Mouse (Mus musculus) midbrain, embryonic 11.5 days (tissue): ENCODE results near the gene Olfr1229. TPM values are rescaled to one million over a fixed set of nuclear protein-coding genes. Genes with fewer than 3 reads are reported as not detected.

Source experiments
- ATAC-seq: fragments of 200-750 bp; cut with Nextera tagmentation; 2 replicates; pipeline ENCODE4 v1.8.0; 2017; ENCODE audit warnings: moderate TSS enrichment, moderate library complexity; ENCODE audit not compliant: low FRiP score
- DNase-seq: peaks from one replicate; pipeline ENCODE4 v3.0.0; 2015; ENCODE audit warnings: low spot score; ENCODE audit errors: missing footprints
- H3K27ac ChIP-seq: fragments of 300-500 bp; sonication (generic); 2 replicates; pipeline ENCODE4 v1.5.1; 2014; ENCODE audit warnings: low read depth, low read length
- H3K27me3 ChIP-seq: fragments of 300-500 bp; sonication (generic); 2 replicates; pipeline ENCODE4 v1.6.1; 2014; ENCODE audit warnings: mild to moderate bottlenecking, low read length, moderate library complexity, mixed read lengths; ENCODE audit not compliant: control insufficient read depth, insufficient read depth
- H3K36me3 ChIP-seq: fragments of 300-500 bp; sonication (generic); 2 replicates; pipeline ENCODE4 v1.6.1; 2014; ENCODE audit warnings: mild to moderate bottlenecking, low read length, moderate library complexity, mixed read lengths; ENCODE audit not compliant: control insufficient read depth, insufficient read depth
- H3K4me1 ChIP-seq: fragments of 300-500 bp; sonication (generic); 2 replicates; pipeline ENCODE4 v1.6.1; 2014; ENCODE audit warnings: low read length; ENCODE audit not compliant: control insufficient read depth, insufficient read depth
- H3K4me2 ChIP-seq: fragments of 300-500 bp; sonication (generic); 2 replicates; pipeline ENCODE4 v1.6.1; 2014; ENCODE audit warnings: mild to moderate bottlenecking, moderate library complexity
- H3K4me3 ChIP-seq: fragments of 300-500 bp; sonication (generic); 2 replicates; pipeline ENCODE4 v1.5.1; 2014; ENCODE audit warnings: low read depth, low read length
- H3K9ac ChIP-seq: fragments of 300-500 bp; sonication (generic); 2 replicates; pipeline ENCODE4 v1.6.1; 2014; ENCODE audit warnings: low read length
- H3K9me3 ChIP-seq: fragments of 300-500 bp; sonication (generic); 2 replicates; pipeline ENCODE4 v1.6.1; 2016; ENCODE audit warnings: low read length; ENCODE audit not compliant: control insufficient read depth
- WGBS: fragments of 180-500 bp; shearing (Covaris S2); extraction: QIAGEN DNeasy Blood & Tissue Kit; methylation state at CpG from one replicate; pipeline ENCODE4 v1.1.7; 2014; 5-methylcytosine and 5-hydroxymethylcytosine counted together
- polyA plus RNA-seq: library from polyadenylated mRNA; unstranded; fragments of >200 nt; fragmentation: Nextera tagmentation; extraction: Ambion mirVana; gene quantifications from 2 replicates; pipeline ENCODE4 v1.2.1, GENCODE M21; 2014

Gene Olfr1229
- polyA plus RNA-seq, result not detected in 2 replicates

- no peak within 1 kb of the TSS for H3K27ac ChIP-seq
- ATAC-seq, result no peak
Measured at GRCm38 (mm10) chr2:89287914-89288313, at the start of gene Olfr1229. Olfr1229 (minus strand) TSS chr2:89288014.

GRCm38 (mm10) chr2:89329575-89329974, 41.8 kb upstream of the Olfr1229 start, which contains the start of gene Olfr1232:
Olfr1232 (minus strand) TSS chr2:89329675.
- no peaks in the 10 kb centered on the region for H3K27me3 ChIP-seq
- H3K27ac ChIP-seq, result no peak within 1 kb of the TSS
- H3K4me1 ChIP-seq, result no peaks in the 10 kb centered on the region
- no peak within 1 kb of the TSS for H3K4me3 ChIP-seq
- ATAC-seq, result no peak
- H3K9ac ChIP-seq, result no peak within 1 kb of the TSS
- H3K4me2 ChIP-seq, result no peak within 1 kb of the TSS
- no peaks in the 10 kb centered on the region for H3K36me3 ChIP-seq
- no peak for DNase-seq
- H3K9me3 ChIP-seq, result no peaks in the 10 kb centered on the region

More at GRCm38 (mm10) chr2:89287914-89288313, at the start of gene Olfr1229:
- no peaks in the 10 kb centered on the region for H3K4me1 ChIP-seq
- H3K9me3 ChIP-seq, result no peaks in the 10 kb centered on the region
- no peak for DNase-seq
- no peak within 1 kb of the TSS for H3K4me2 ChIP-seq
- WGBS, result 84% methylated on average over 2 of the region's 2 CpGs
- no peaks in the 10 kb centered on the region for H3K36me3 ChIP-seq
- H3K9ac ChIP-seq, result no peak within 1 kb of the TSS
- H3K27me3 ChIP-seq, result no peaks in the 10 kb centered on the region
- no peak within 1 kb of the TSS for H3K4me3 ChIP-seq

GRCm38 (mm10) chr2:89306974-89307373, 19.2 kb upstream of the Olfr1229 start, which contains the start of gene Olfr1231:
Olfr1231 (minus strand) TSS chr2:89307074.
- H3K4me1 ChIP-seq, result no peaks in the 10 kb centered on the region
- no peak within 1 kb of the TSS for H3K4me2 ChIP-seq
- H3K9me3 ChIP-seq, result no peaks in the 10 kb centered on the region
- no peaks in the 10 kb centered on the region for H3K27me3 ChIP-seq
- H3K36me3 ChIP-seq, result no peaks in the 10 kb centered on the region
- WGBS, result 73% methylated on average over 2 of the region's 2 CpGs
- H3K27ac ChIP-seq, result no peak within 1 kb of the TSS
- no peak for ATAC-seq
- H3K9ac ChIP-seq, result no peak within 1 kb of the TSS
- DNase-seq, result no peak
- H3K4me3 ChIP-seq, result no peak within 1 kb of the TSS

- no peak for ATAC-seq
- no peak within 1 kb of the TSS for H3K4me2 ChIP-seq
- H3K27me3 ChIP-seq, result no peaks in the 10 kb centered on the region
- no peaks in the 10 kb centered on the region for H3K4me1 ChIP-seq
- H3K27ac ChIP-seq, result no peak within 1 kb of the TSS
- no peak for DNase-seq
- H3K4me3 ChIP-seq, result no peak within 1 kb of the TSS
- 83% methylated on average over 1 of the region's 1 CpGs for WGBS
- no peak within 1 kb of the TSS for H3K9ac ChIP-seq
- H3K36me3 ChIP-seq, result no peaks in the 10 kb centered on the region
- H3K9me3 ChIP-seq, result no peaks in the 10 kb centered on the region
Measured at GRCm38 (mm10) chr2:89297168-89297567, 9.4 kb upstream of the Olfr1229 start, which contains the start of gene Olfr1230. Olfr1230 (minus strand) TSS chr2:89297268.

GRCm38 (mm10) chr2:89253962-89254361, 33.9 kb downstream of the Olfr1229 start, which contains the start of gene Olfr1228:
Olfr1228 (minus strand) TSS chr2:89254062.
- DNase-seq (no peak), ATAC-seq (no peak)
- Histone ChIP-seq H3K36me3 (no peaks in the 10 kb centered on the region), H3K4me3 (no peak within 1 kb of the TSS), H3K4me2 (no peak within 1 kb of the TSS), H3K9ac (no peak within 1 kb of the TSS), H3K27me3 (no peaks in the 10 kb centered on the region), H3K9me3 (no peaks in the 10 kb centered on the region), H3K4me1 (no peaks in the 10 kb centered on the region), H3K27ac (no peak within 1 kb of the TSS)

Other genes with a start within 250 kb of the Olfr1229 start
- not detected in 2 replicates for gene Olfr1218, start 226.8 kb downstream of the Olfr1229 start, polyA plus RNA-seq
- not detected in 2 replicates for gene Olfr1219, start 204.5 kb downstream of the Olfr1229 start, polyA plus RNA-seq
- not detected in 2 replicates for gene Olfr1220, start 181.2 kb downstream of the Olfr1229 start, polyA plus RNA-seq
- not detected in 2 replicates for gene Olfr1221, start 170.7 kb downstream of the Olfr1229 start, polyA plus RNA-seq
- gene Olfr1222, start 155.0 kb downstream of the Olfr1229 start, polyA plus RNA-seq, result not detected in 2 replicates
- gene Olfr1223, start 136.5 kb downstream of the Olfr1229 start, polyA plus RNA-seq, result not detected in 2 replicates
- not detected in 2 replicates for gene Olfr1224-ps1, start 123.9 kb downstream of the Olfr1229 start, polyA plus RNA-seq
- not detected in 2 replicates for gene Olfr1225, start 113.3 kb downstream of the Olfr1229 start, polyA plus RNA-seq
- gene Olfr1226, start 88.0 kb downstream of the Olfr1229 start, polyA plus RNA-seq, result not detected in 2 replicates
- gene Olfr1228, start 34.0 kb downstream of the Olfr1229 start, polyA plus RNA-seq, result not detected in 2 replicates
- gene Olfr1230, start 9.3 kb upstream of the Olfr1229 start, polyA plus RNA-seq, result not detected in 2 replicates
- gene Olfr1231, start 19.1 kb upstream of the Olfr1229 start, polyA plus RNA-seq, result not detected in 2 replicates
- gene Olfr1232, start 41.7 kb upstream of the Olfr1229 start, polyA plus RNA-seq, result not detected in 2 replicates
- gene Olfr1233, start 54.4 kb upstream of the Olfr1229 start, polyA plus RNA-seq, result not detected in 2 replicates
- gene Olfr1234, start 76.9 kb upstream of the Olfr1229 start, polyA plus RNA-seq, result not detected in 2 replicates
- not detected in 2 replicates for gene Olfr1238, start 121.7 kb upstream of the Olfr1229 start, polyA plus RNA-seq
- gene Olfr1239, start 132.4 kb upstream of the Olfr1229 start, polyA plus RNA-seq, result not detected in 2 replicates
- gene Olfr1240, start 155.0 kb upstream of the Olfr1229 start, polyA plus RNA-seq, result not detected in 2 replicates
- gene Olfr1241, start 199.1 kb upstream of the Olfr1229 start, polyA plus RNA-seq, result not detected in 2 replicates
- gene Olfr1242, start 210.3 kb upstream of the Olfr1229 start, polyA plus RNA-seq, result not detected in 2 replicates
- gene Olfr1243, start 243.5 kb upstream of the Olfr1229 start, polyA plus RNA-seq, result not detected in 2 replicates